Mouse (Mus musculus) activated CD4-positive, CD25-positive, alpha-beta regulatory T cell (primary cell): ENCODE results near the gene Ajap1. TPM values are rescaled to one million over a fixed set of nuclear protein-coding genes. Genes with fewer than 3 reads are reported as not detected.

Experiments used
- polyA plus RNA-seq, 2 experiments: library from polyadenylated mRNA; unstranded; fragments of 100-300 nt; shearing (Covaris generic); gene quantifications; one replicate each; pipeline ENCODE4 v1.2.1; 2017

Ajap1 gene
- polyA plus RNA-seq, result not detected

DNA sequence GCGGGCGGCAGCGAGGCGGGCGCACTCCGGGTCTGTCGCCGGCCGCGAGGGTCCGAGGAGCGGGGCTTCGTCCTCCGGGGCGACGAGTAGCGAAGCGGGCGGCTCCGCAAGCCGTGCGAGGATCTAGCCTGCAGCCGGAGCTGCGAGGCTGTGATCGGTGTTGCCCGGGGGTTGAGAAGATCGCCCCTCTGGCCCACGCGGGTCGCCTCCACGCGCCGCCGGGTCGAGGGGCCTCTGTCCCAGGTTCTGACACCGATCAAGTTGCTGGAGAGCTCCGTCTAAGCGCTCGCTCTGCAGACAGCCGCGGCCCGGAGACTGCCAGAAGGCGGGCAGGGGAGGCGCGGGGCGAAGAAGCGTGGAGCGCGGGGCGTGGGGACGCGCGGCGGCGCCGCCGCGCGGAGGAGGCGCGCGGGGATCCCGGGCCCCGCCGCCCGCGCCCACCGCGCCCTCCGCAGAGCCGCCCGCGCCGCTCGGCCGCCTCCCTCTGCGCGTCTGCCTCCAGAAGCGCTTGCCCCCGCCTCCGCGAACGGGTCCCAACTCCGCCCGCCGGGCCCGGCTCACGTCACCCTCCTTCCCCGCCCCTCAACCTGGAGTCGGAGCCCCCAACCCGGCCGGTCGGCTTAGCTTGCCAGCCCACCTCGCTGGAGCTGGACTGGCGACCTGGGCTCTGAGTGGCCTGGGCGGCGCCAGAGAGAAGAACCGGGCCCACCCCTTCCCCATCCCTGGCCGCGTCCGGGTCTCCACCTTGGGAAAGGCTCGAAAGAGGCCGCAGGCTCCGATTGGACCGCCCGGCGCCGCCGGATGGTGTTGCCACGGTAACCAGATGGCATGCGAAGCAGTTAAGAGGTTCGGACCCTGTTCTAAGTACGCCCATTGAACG is at the start of gene Ajap1:
Ajap1 (minus strand) TSS at position 353 of the 880 bp plus-strand sequence.

